Mouse (Mus musculus): ENCODE measurements around the gene Cldn18.

Cldn18 gene

DNA sequence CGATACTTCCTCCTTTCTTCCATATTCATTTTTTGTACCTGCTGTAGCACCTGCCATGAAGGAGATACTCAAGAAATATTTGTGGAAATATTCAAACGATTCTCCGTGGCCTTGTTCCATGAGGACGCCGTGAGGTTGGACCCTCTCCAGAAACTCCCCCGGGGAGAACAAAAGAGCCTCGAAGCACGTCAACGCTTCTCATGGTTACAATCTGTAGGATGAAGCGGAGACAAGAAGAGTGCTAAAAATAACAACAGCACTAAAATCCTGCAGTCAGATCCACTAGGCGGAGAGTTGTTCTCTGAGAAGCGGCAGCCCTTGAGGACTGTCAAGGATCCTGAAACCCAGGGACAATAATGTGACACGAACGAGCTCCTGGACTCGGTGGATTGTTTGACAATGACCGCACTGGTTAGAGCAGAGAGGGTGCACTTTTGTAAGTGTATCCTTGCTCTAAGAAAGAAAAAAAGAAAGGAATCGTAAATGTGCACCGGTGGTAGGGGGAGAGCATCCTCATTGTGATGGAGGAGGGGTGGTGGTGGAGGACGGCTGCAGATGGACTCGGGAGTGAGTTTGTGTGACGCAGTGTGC lies 35.0 kb downstream of the Cldn18 start:
- no peak for DNase-seq

GRCm38 (mm10) chr9:99675714-99676113 lies 41.4 kb downstream of the Cldn18 start:
- DNase-seq: no peak

DNA sequence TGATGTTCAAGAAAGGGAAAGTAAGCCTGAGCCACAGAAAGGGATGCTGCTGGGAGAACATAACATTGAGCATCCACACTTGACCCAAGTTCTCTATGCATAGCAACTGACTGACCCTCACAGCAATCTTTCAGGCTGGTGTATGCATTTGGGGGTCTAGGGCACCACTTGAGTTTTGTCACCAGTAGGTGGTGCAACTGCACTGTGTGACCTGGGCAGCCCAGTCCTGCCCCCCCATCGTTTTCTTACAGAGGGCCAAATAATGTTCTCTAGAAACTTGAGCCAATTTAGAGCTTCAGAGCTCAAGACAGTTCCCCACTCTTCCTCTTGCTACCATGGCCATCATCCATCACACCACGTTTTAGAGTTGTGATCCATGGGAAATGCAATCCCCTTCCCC lies 45.5 kb downstream of the Cldn18 start:
- peak in 1 of 2 experiments; percentile 29 for DNase-seq

- DNase-seq: peak in 1 of 2 experiments; percentile 17
Measured at GRCm38 (mm10) chr9:99667596-99667995, 49.5 kb downstream of the Cldn18 start.

DNA sequence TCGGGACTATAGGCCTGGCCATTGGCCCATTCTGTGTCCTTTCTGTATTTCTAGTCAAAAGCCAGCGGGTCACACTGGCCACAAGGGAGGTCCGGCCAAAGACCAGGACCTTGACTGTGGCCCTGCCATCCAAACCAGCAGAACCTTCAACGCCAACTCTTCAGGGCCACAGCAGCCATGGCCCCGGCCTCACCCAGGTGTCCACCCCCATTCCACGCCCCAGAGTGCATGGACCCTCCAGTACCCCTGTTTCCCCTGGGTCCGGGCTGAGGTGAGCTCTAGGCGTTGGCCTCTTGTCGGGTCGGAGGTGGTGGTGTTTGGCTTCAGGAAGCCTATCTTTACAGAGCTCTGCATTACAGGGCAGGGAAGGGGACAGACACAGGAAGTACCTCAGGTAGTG lies 54.2 kb downstream of the Cldn18 start:
- no peak for DNase-seq

- DNase-seq: peak; percentile 75 to 80
Measured at GRCm38 (mm10) chr9:99662406-99662805, 54.7 kb downstream of the Cldn18 start.

DNA sequence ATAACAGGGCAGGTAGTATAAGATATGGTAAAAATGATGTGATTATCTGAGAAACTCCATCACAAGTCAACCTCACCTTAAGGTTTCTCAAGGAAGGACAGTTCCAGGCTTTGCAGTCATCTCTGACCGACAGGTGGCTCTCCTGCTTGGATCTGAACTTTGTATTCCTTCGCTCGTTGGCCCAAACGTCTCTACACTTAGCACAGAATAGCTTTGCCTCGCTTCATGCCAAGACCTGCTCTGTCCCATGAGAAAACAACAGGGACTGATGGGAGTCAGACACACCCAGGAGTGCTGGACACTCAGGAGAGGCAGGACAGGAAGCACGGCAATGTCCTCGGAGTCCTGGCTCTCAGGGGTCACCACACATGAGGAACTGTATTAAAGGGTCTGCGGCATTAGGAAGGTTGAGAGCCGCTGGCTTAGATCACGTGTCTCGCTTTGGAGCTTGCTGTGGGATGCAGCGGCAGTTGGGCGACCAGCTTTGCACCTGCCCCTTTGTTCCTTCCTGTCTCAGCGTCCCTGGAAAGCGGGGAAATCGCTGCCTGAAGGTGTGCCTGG lies 55.4 kb downstream of the Cldn18 start:
- peak; percentile 50 to 59 for DNase-seq

DNA sequence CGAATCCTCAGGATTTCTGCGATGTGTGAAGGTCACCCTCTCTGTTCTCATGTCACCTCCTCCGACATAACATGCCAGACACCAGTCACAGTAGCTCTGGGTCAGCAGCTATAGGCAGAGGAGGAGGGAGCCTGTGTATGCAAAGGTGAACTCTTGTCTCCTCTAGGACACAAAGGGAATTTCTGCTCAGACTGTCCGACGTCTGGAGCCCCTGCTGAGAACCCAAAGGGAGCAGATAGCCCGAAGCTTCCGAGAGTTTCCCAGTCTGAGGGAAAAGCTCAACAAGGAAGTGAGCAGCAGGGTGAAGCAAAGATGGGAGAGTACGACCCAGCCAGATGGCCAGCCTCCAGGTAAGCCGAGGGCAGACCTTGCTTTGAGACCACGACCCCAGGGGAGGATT lies 56.3 kb downstream of the Cldn18 start:
- DNase-seq: no peak

DNA sequence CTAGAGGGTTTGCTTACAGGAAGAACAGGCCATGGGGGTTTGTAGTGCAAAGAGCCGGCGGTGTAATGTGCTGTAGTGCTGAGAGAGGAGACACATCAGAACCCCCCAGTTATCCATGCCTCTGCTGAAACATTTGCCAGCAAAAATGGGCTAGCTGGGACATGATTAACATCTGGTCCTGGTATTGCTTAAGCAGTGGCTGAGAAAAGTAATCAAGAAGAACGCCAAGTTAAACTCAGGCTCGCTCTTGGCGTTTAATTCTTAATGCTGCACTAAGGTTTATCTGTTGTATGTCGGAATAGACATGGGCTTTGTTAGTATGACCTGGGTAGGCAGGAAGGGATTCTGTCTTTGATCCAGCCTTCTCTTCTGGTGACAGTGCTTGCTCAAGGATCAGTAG lies 71.0 kb downstream of the Cldn18 start:
- no peak for DNase-seq

DNA sequence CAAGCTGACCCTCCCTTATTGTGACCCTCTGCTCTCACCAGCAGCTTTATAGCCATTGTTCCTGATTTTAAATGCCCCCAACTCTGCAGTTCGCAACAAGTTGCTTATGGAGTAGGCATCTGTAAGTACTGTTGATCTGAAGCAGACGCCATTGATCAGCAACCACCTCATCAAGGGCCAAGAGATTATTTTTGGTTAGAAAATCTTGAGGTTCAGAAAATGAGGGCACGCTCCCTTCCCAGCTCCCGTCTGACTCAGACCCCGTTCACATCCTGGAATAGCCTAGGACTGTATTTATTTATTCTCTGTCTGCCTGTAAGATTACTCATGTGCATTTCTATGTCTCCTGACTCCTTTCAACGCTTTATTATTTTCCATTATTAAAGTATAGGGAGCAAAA lies 71.7 kb downstream of the Cldn18 start:
- DNase-seq: no peak

DNA sequence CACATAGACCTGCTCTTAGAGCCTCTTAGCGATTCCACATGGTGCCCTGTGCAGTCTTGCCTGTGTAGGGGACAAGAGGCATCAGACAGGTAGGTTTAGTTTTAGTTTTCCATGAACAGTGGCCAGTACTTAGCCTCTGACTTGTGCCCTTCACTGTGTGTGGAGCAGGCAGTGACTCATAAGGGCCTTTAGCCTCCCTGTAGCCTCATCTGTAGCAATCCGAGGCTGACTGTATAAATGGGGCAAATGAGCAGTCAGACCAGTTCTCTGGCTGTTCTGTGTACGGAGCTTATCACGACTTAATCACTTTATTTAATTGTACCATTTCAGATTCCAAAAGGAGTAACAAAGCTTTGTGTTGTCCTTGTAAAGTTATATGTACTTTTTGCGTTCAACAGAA lies 77.1 kb downstream of the Cldn18 start:
- DNase-seq: no peak

All from kidney, postnatal 25 days (tissue).